Mouse (Mus musculus): Measurements from ENCODE around the gene Maml3.

DNA sequence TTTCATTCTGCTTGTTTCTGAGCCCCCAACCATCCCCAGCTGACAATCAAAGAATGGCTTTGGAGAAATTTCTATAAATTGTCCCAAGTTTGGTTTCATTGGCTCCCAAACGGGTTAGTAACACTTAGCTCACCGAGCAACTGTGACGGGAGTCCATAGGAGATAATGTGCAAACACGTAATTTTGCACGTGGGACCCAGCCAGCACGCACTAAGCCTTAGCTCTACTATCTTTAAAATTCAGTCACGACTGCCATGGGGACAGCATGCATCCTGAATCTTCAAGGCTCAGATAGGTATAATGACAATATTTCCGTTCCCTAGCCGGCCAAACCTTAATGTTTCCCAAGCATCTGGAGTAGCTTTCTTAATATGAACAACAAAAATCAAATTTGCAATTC is 243.2 kb downstream of the Maml3 start:
- TF ChIP-seq EP300 (IDR thresholded peaks at IDR 0.05) (no peak), CTCF (IDR thresholded peaks at IDR 0.05) (no peak)

All from lung, postnatal 0 days (tissue).